Mouse (Mus musculus) heart, postnatal 0 days (tissue): ENCODE measurements around the gene Igfbp4.
A peak's percentile ranks its signal among the peaks of the same experiment; 100 is the strongest.

ENCODE experiments used
- CTCF ChIP-seq: IDR thresholded peaks from 2 replicates; pipeline ENCODE4 v1.5.1; 2016; ENCODE audit warnings: antibody characterized with exemption, control low read depth, low read depth
- EP300 ChIP-seq: IDR thresholded peaks from 2 replicates; pipeline ENCODE4 v1.6.1; 2016; ENCODE audit warnings: antibody characterized with exemption, low read depth

DNA sequence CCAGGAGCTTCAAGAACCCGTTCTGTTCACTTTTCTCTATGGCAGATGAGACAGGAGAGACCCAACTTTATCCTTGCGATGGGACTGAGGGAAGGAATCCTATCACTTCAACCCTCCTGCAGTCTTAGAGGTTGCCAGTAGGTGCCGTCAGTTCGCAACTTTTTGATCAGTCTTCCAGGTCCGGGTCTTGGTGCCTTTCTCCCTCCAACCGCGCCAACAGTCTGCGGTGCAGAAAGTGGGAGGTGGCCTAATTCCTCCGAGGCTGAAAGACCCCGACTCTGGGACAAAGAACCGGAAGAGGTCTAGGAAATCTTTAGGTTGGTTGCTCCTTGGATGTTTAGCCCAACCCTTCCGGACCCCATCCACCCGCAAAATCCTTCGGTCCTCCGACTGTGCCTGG lies 1.3 kb upstream of the Igfbp4 start:
- no peak for TF ChIP-seq EP300
- TF ChIP-seq CTCF, result peak; percentile 89
